In the genomic region with DNA sequence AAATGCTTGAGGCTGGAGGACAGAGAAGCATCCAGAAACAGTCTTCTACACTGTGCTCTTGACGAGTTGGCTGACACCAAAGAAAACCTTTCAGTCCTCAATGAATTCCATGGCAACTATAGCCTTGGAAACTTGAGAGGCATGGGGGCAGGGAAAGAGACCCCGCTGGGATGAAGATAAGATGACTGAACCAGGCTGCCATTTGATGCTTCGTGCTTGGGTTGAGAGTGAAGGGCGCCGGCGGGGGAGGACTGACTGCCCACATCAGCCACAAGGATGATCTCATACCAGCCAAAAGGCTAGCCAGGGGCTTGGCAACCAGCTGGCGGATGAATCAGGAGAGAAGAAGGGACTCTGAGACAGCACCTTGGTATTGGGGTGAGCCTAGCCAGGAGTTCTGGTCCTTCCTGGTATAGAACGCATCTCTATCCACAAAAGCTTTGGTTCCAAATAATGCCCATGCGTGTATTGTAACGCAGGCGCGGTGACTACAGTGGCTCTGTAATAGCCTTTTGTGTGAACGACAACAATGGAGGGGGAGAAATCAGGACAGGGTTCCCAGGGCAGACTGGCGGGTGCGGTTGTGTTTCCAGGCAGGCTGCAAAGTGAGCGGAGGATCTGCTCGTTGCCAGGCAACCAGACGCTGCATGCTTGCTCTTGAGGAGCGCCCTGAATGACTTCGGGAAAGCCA, we compare ENCODE assay signal across 7 mouse cellular contexts. TPM values are rescaled to one million over a fixed set of nuclear protein-coding genes. Genes with fewer than 3 reads are reported as not detected.
DNase-seq lines count a peak whose midpoint lies in the region; ATAC-seq lines count a peak whose summit lies in the region.

No protein-coding gene starts in this region.

- H3K36me3 ChIP-seq in intestine, embryonic 16.5 days (ENCODE audit: control insufficient read depth, insufficient read depth, low read length) = no peaks in the 10 kb centered on the region
- no peaks in the 10 kb centered on the region for H3K36me3 ChIP-seq in midbrain, embryonic 12.5 days
- H3K36me3 ChIP-seq in stomach, embryonic 16.5 days (ENCODE audit: control insufficient read depth, insufficient read depth, low read length) = no peaks in the 10 kb centered on the region

- WGBS in intestine, embryonic 16.5 days = 5% methylated on average over 20 of the region's 20 CpGs
- WGBS in midbrain, embryonic 12.5 days = under 1% methylated on average over 20 of the region's 20 CpGs
- 5% methylated on average over 20 of the region's 20 CpGs for WGBS in stomach, embryonic 16.5 days

- H3K9me3 ChIP-seq in intestine, embryonic 16.5 days (ENCODE audit: control insufficient read depth, low read length) = no peaks in the 10 kb centered on the region
- H3K9me3 ChIP-seq in midbrain, embryonic 12.5 days = no peaks in the 10 kb centered on the region
- H3K9me3 ChIP-seq in stomach, embryonic 16.5 days (replicated peaks; ENCODE audit: control insufficient read depth, low read length) = no peaks in the 10 kb centered on the region

- H3K27me3 ChIP-seq in intestine, embryonic 16.5 days (replicated peaks; ENCODE audit: control insufficient read depth, insufficient read depth, low read length) = no peaks in the 10 kb centered on the region
- no peaks in the 10 kb centered on the region for H3K27me3 ChIP-seq in midbrain, embryonic 12.5 days
- H3K27me3 ChIP-seq in stomach, embryonic 16.5 days (ENCODE audit: control insufficient read depth, insufficient read depth, low read length) = no peaks in the 10 kb centered on the region

- DNase-seq in adrenal gland, postnatal 36 days = peak; percentile 49 to 69
- DNase-seq in embryo, embryonic 9.5 days (ENCODE audit: extremely low spot score) = peak; percentile 82
- peak; percentile 67 to 70 for DNase-seq in left cerebral cortex, postnatal 36 days (ENCODE audit: low spot score in 2 of 2)

- 0 out of 2 replicates have a peak overlapping the region, but pooled peaks have one; percentile 1 for H3K9ac ChIP-seq in intestine, embryonic 16.5 days (ENCODE audit: low read depth, low read length)
- no peak overlapping the region; the same call in 1 of the 2 replicates for H3K9ac ChIP-seq in midbrain, embryonic 12.5 days (replicated peaks)
- H3K9ac ChIP-seq in stomach, embryonic 16.5 days (ENCODE audit: low read length) = 0 out of 2 replicates have a peak overlapping the region, but pooled peaks have one; percentile 7

- no peak overlapping the region for H3K27ac ChIP-seq in intestine, embryonic 16.5 days (ENCODE audit: low read length)
- H3K27ac ChIP-seq in midbrain, embryonic 12.5 days (replicated peaks) = peak overlapping the region; percentile 93
- no peak overlapping the region for H3K27ac ChIP-seq in stomach, embryonic 16.5 days (ENCODE audit: low read length)

- H3K4me3 ChIP-seq in intestine, embryonic 16.5 days (ENCODE audit: low read length) = peak overlapping the region; percentile 15
- peak overlapping the region; percentile 32 for H3K4me3 ChIP-seq in midbrain, embryonic 12.5 days
- peak overlapping the region; percentile 26 for H3K4me3 ChIP-seq in stomach, embryonic 16.5 days (replicated peaks; ENCODE audit: low read length)

- ATAC-seq in granulocyte monocyte progenitor cell, adult 5-6 weeks (replicated peaks; ENCODE audit: poor library complexity, severe bottlenecking) = 0 out of 2 replicates have a peak, but pooled peaks have one; percentile 21
- ATAC-seq in intestine, embryonic 16.5 days = peak; percentile 92
- ATAC-seq in midbrain, embryonic 12.5 days (ENCODE audit: low FRiP score, low read depth) = peak; percentile 95
- ATAC-seq in stomach, embryonic 16.5 days (ENCODE audit: insufficient read depth, low FRiP score) = peak; percentile 82

- intact Hi-C loops in left cerebral cortex, postnatal 36 days (cut with DNase I) = loop anchor here (5.0 kb wide), 1 partner anchor 120 kb away; a partner anchor contains a TSS

- 0 out of 2 replicates have a peak, but pooled peaks cover 5% of the 10 kb centered on the region for H3K4me1 ChIP-seq in intestine, embryonic 16.5 days (ENCODE audit: control insufficient read depth, insufficient read depth, low read length)
- H3K4me1 ChIP-seq in midbrain, embryonic 12.5 days = peaks cover 25% of the 10 kb centered on the region
- peaks cover 11% of the 10 kb centered on the region for H3K4me1 ChIP-seq in stomach, embryonic 16.5 days (ENCODE audit: control insufficient read depth, insufficient read depth, low read length)

- peak overlapping the region; percentile 37 for H3K4me2 ChIP-seq in intestine, embryonic 16.5 days (ENCODE audit: low read depth, low read length)
- H3K4me2 ChIP-seq in midbrain, embryonic 12.5 days (replicated peaks) = peak overlapping the region; percentile 59
- peak overlapping the region; percentile 46 for H3K4me2 ChIP-seq in stomach, embryonic 16.5 days (ENCODE audit: low read depth, low read length)

RNA-seq across cellular contexts. Expression of a gene that starts 55.0 kb away (rescaled TPM):
- 100 to 1,000 TPM in 1 of 2 experiments, 10 to 100 TPM in 1; 80.6 to 105 TPM for total RNA-seq in adrenal gland, postnatal 36 days (2021)
- total RNA-seq in granulocyte monocyte progenitor cell, adult 5-6 weeks (2014; fragmentation: Nextera tagmentation) = 170 and 189 TPM in 2 replicates
- total RNA-seq in granulocyte monocyte progenitor cell, adult 5-6 weeks (2017) = 304 and 334 TPM in 2 replicates
- 178 TPM in 2 replicates for polyA plus RNA-seq in intestine, embryonic 16.5 days (2015; fragmentation: Nextera tagmentation; extraction: Ambion mirVana)
- total RNA-seq in left cerebral cortex, postnatal 36 days (2021) = 10 to 100 TPM; 50.2 to 50.3 TPM
- 164 and 174 TPM in 2 replicates for polyA plus RNA-seq in midbrain, embryonic 12.5 days (2016; fragmentation: Nextera tagmentation; extraction: Ambion mirVana)
- 156 and 178 TPM in 2 replicates for polyA plus RNA-seq in stomach, embryonic 16.5 days (2015; fragmentation: Nextera tagmentation; extraction: Ambion mirVana)

Comparison
In these comparisons a context has a peak if more than half of its experiments do, and no peak if none do; other contexts are left out.
1. ATAC-seq: peak in every context shown above with its lines; median percentile 95 in midbrain, embryonic 12.5 days; 92 in intestine, embryonic 16.5 days; 82 in stomach, embryonic 16.5 days; 21 in granulocyte monocyte progenitor cell, adult 5-6 weeks.